Mouse (Mus musculus) left cerebral cortex, postnatal 10 days (tissue): ENCODE measurements around the gene Ramp2. TPM values are rescaled to one million over a fixed set of nuclear protein-coding genes. Genes with fewer than 3 reads are reported as not detected.

ENCODE experiments used
- DNase-seq, 2 experiments: peaks; one replicate each; pipeline ENCODE4 v3.0.0; 2021 to 2022; ENCODE audit warnings: low spot score in 2 of 2, mixed read lengths in 1 of 2; ENCODE audit errors: extremely low spot score in 1 of 2
- intact Hi-C: fragments of 180-260 bp; cut with DNase I; formaldehyde crosslinking; loops from one replicate; pipeline ENCODE4 v1.15.1; 2025
- total RNA-seq, 2 experiments: library from RNA; stranded (reverse); gene quantifications; 2 replicates each; pipeline ENCODE4 v1.2.3; 2021

The Ramp2 gene
- total RNA-seq, 2 experiments from 2014 or later = 57.4 to 59.1 TPM

DNA sequence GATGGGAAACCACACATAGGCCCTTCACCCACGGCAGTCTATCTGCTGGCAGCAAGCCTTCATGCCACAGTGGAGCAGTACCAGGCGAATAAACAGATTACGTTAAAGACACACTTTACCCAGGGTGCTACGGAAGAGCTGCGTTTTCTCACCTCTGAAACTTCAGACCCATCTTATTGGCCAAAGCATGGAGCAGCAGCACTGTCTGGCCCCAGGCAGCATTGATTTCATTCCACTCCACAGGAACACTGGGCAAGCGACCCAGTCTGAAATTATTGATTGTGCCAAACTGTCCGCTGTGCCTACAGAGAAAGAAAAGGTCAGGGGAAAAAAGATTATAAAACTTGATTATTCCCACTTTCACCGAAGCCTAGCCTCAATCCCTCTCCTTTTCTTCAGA, 45.4 kb downstream of the Ramp2 start:
- DNase-seq = no peak
- intact Hi-C loops = no loop called here

DNA sequence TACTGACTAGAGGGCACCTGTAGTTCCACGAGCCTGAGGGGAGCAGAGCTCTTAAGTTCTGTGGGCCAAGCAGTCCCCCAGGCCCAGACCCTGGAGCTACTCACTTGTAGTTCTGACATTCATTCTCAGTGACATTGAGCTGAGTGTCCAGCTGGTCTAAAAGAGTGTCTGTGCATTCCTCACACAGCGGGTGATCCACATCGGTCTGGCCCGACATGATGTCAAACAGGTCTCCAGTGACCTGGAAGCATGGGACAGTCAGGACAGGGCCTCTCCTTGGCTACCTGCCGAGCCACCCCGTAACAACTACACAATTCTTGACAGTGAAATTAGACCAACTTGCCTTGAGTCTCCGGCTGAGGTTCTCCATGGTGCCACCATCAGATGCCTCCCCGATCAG, 49.4 kb downstream of the Ramp2 start:
- intact Hi-C loops = no loop called here
- no peak for DNase-seq

DNA sequence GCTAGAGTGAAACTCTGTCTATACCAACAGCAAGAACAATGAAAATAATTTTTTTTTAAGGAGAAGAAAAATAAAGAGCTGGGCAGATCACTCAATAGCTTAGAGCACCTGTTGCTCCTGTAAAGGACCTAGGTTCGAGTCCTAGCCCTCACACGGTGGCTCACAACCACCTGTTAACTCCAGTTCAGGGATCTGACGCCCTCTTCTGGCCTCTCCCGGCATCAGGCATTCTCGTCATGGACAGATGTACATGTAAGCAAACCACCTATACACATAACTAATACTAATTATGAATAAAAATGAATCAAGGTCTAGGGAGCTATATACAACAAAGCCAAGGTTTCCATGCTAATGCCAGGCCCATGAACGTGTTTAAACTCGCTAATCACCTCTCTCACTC, 55.1 kb downstream of the Ramp2 start:
- intact Hi-C loops = loop anchor here (5.0 kb wide), 1 partner anchor 89 kb away; no protein-coding TSS in a partner anchor

DNA sequence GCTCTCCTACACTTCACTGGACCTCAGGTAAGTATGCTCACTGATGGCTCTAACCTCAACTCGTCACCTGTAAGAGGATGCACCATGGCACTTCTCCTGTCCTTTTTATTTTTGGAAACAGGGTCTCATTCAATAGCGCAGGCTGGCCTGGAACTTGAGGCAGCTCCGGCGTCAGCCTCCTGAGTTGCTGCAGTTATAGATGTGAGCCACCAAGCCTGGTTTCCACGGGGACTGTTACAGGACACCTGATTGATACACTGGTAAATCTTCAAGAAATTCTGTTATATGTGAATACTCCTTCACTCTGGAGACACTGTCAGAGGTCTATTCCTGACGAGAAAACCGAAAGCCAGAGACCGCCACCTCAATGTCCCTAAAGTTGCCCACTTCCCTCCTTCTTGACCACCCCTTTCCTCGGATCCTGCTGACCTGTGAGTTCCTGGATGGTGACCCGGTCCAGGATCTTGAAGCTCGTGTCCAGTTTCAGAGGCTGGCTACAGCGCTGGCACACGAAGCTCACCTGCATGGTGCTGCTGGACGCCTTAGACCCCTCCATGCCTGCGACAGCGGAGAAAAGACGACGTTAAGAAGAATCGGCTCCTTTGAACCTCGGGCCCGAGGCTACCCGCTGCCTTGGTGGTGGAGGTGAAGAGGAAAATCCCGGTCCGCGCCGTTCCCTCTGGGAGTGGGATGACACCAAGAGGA, 55.6 kb downstream of the Ramp2 start:
- intact Hi-C loops = loop anchor here (5.0 kb wide), 1 partner anchor 89 kb away; no protein-coding TSS in a partner anchor
- no peak for DNase-seq

More for the DNA sequence above, 55.1 kb downstream of the Ramp2 start:
- no peak for DNase-seq

DNA sequence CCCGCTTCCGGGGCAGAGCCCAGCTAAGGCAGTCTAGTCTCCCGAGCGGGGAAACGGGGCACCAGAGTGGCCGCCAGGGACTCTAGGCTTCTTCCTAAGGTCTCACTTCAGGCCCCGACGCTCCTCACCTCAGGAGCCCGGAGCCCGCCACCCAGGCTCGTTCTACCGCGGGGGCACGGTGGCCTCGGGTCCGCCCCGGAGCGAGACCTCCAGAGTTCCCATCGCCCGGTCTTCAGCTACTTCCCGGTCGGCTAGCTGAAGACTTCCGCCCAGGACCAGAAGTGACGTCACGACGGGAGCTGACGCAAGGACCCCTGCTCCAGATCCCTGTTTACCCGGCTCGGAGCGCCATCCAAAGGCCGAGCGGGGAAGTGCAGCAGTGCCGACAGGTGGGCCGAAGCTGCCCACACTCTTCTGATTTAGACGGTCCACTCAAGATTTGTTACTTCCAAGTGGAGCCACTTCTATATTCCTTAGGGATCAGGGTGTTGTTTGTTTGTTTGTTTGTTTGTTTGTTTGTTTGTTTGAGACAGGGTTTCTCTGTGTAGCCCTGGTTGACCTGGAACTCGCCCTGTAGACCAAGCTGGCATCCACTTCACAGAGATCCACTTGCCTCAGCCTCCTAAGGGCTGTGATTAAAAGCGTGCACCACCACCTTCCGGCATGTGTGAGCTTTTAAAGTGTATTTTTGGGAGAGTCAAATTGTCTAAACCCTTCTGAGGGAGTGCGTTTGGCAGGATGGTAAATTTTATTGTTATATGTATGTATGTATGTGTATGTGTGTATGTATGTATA, 56.4 kb downstream of the Ramp2 start, which contains the start of gene Becn1:
Gene Becn1, minus strand, starts transcription at position 283 of the 795 bp plus-strand sequence.
- DNase-seq = peak; percentile 93 to 98
- intact Hi-C loops = loop anchor here (5.0 kb wide), 1 partner anchor 90 kb away; no protein-coding TSS in a partner anchor

DNA sequence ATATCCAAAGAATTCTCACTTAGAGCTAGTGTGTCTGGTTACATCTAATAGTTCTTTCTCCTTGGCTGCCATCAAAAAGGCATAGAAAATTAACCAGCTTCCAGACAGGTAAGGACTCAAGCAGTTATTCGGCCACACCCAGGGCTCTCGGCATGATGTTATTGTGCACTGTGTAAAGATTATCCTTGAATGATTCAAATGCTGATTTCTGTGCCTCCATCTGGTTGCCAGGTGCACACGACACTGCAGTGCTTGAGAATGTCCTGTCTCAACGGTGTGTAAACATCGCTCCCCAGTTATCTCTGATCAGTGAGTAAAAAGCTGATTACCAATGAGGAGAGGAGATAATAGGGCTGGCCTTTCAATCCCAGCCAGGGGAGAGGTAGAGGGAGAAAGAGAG, 61.9 kb downstream of the Ramp2 start:
- no peak for DNase-seq
- intact Hi-C loops = no loop called here

Other genes starting within 250 kb of the Ramp2 start
- 100 to 1,000 TPM; 435 to 454 TPM for gene Atp6v0a1, start 236.6 kb upstream of the Ramp2 start, total RNA-seq
- gene Naglu, start 176.0 kb upstream of the Ramp2 start, total RNA-seq = 10 to 100 TPM in 1 of 2 experiments, 1 to 10 TPM in 1; 9.4 to 10.2 TPM
- gene Hsd17b1, start 167.6 kb upstream of the Ramp2 start, total RNA-seq = under 1 TPM; 0.43 to 0.79 TPM
- 10 to 100 TPM; 32.3 to 32.4 TPM for gene Coasy, start 163.5 kb upstream of the Ramp2 start, total RNA-seq
- gene Mlx, start 158.8 kb upstream of the Ramp2 start, total RNA-seq = 10 to 100 TPM; 52.8 to 55.8 TPM
- gene Psmc3ip, start 150.6 kb upstream of the Ramp2 start, total RNA-seq = 1 to 10 TPM; 4.4 to 4.8 TPM
- gene Retreg3, start 126.1 kb upstream of the Ramp2 start, total RNA-seq = 10 to 100 TPM; 54.5 to 55.0 TPM
- 10 to 100 TPM; 45.6 to 49.6 TPM for gene Tubg1, start 126.1 kb upstream of the Ramp2 start, total RNA-seq
- gene Tubg2, start 90.1 kb upstream of the Ramp2 start, total RNA-seq = 10 to 100 TPM; 46.6 to 48.8 TPM
- gene Cntnap1, start 75.5 kb upstream of the Ramp2 start, total RNA-seq = 10 to 100 TPM; 44.2 to 54.1 TPM
- 1 to 10 TPM; 5.9 to 8.0 TPM for gene Plekhh3, start 74.7 kb upstream of the Ramp2 start, total RNA-seq
- under 1 TPM in 1 of 2 experiments, not detected in 1; 0.41 TPM for gene Ccr10, start 70.6 kb upstream of the Ramp2 start, total RNA-seq
- 10 to 100 TPM; 26.4 to 28.3 TPM for gene Ezh1, start 19.6 kb upstream of the Ramp2 start, total RNA-seq
- 10 to 100 TPM; 80.9 to 82.0 TPM for gene Vps25, start 7.7 kb downstream of the Ramp2 start, total RNA-seq
- 1 to 10 TPM; 4.2 to 4.5 TPM for gene Wnk4, start 14.5 kb downstream of the Ramp2 start, total RNA-seq
- gene Cntd1, start 33.0 kb downstream of the Ramp2 start, total RNA-seq = under 1 TPM; 0.15 to 0.41 TPM
- 100 to 1,000 TPM in 1 of 2 experiments, 10 to 100 TPM in 1; 95.7 to 101 TPM for gene Coa3, start 33.1 kb downstream of the Ramp2 start, total RNA-seq
- 100 to 1,000 TPM; 174 to 188 TPM for gene Becn1, start 56.3 kb downstream of the Ramp2 start, total RNA-seq
- 100 to 1,000 TPM; 100 to 108 TPM for gene Psme3, start 70.2 kb downstream of the Ramp2 start, total RNA-seq
- gene Aoc2, start 79.0 kb downstream of the Ramp2 start, total RNA-seq = 1 to 10 TPM; 3.2 to 3.4 TPM
- 1 to 10 TPM; 1.4 to 2.0 TPM for gene Aoc3, start 84.6 kb downstream of the Ramp2 start, total RNA-seq
- not detected for gene G6pc, start 121.5 kb downstream of the Ramp2 start, total RNA-seq
- 10 to 100 TPM; 45.1 to 45.2 TPM for gene Aarsd1, start 171.6 kb downstream of the Ramp2 start, total RNA-seq
- gene Gm27029, start 178.8 kb downstream of the Ramp2 start, total RNA-seq = 1 to 10 TPM; 6.4 to 6.9 TPM
- gene Rundc1, start 179.1 kb downstream of the Ramp2 start, total RNA-seq = 10 to 100 TPM; 24.4 to 26.0 TPM
- gene Ptges3l, start 179.3 kb downstream of the Ramp2 start, total RNA-seq = 1 to 10 TPM; 3.4 TPM
- 10 to 100 TPM; 49.9 to 58.1 TPM for gene Rpl27, start 196.3 kb downstream of the Ramp2 start, total RNA-seq
- 1 to 10 TPM; 1.8 to 2.8 TPM for gene Ifi35, start 202.4 kb downstream of the Ramp2 start, total RNA-seq
- 100 to 1,000 TPM; 111 to 115 TPM for gene Rnd2, start 219.0 kb downstream of the Ramp2 start, total RNA-seq
- 10 to 100 TPM; 50.3 to 54.3 TPM for gene Vat1, start 220.2 kb downstream of the Ramp2 start, total RNA-seq